Mouse (Mus musculus): ENCODE results near the gene Cldn10.

DNA sequence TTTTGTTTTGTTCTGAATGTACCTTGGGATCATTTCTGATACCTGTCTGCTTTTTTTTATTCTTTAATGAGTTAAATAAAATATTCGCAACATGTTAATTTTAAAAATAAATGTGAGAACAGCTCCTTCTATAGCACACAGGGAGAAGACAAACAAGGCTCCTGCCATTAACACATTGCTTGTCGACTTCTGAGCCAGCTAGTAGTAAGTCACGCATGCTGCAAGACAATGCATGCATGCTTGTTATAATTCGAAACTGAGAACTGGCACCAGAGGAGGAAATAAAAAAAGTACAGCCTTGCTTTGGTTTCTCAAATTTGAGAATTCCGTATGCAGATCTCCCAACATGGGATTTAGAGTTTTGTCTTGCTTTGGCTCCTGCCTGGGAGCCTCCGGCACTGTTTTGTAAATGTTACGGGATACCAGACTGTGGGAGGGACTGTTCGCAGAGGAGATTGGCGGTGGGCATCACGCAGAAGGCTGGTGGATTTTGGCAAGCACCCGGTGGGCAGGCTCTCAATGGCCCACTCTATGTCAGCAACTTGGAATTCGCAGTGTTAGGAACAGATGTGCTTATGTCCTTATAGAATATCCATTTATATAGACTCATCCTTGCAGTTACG lies 80.5 kb downstream of the Cldn10 start:
- TF ChIP-seq CTCF (IDR thresholded peaks at IDR 0.05; ENCODE audit: control insufficient read depth, insufficient read depth, insufficient replicate concordance, low read depth, low read length) = no peak
- no peak for TF ChIP-seq POLR2A (IDR thresholded peaks at IDR 0.05; ENCODE audit: control insufficient read depth, low read depth, low read length)
